Mouse (Mus musculus) left cerebral cortex, adult 8-10 months (tissue): ENCODE results near the gene Timm50. TPM values are rescaled to one million over a fixed set of nuclear protein-coding genes. Genes with fewer than 3 reads are reported as not detected.
A peak's percentile ranks its signal among the peaks of the same experiment; 100 is the strongest.

Experiments
- DNase-seq, 2 experiments: peaks; one replicate each; pipeline ENCODE4 v3.0.0; 2022; ENCODE audit warnings: low spot score in 2 of 2
- total RNA-seq, 4 experiments: library from RNA; stranded (reverse); gene quantifications; 2 replicates each; pipeline ENCODE4 v1.2.4; 2022

Timm50 gene
- total RNA-seq, 4 experiments from 2014 or later: 34.8 to 39.2 (median 39.1) TPM

GRCm38 (mm10) chr7:28269355-28269754 lies 42.5 kb downstream of the Timm50 start:
- DNase-seq: no peak

GRCm38 (mm10) chr7:28268576-28268975 lies 43.3 kb downstream of the Timm50 start:
- DNase-seq: no peak

GRCm38 (mm10) chr7:28268042-28268531 lies 43.8 kb downstream of the Timm50 start:
- peak; percentile 40 to 42 for DNase-seq

- peak; percentile 68 to 90 for DNase-seq
These were observed 44.5 kb downstream of the Timm50 start, which contains the start of gene Eid2 for GRCm38 (mm10) chr7:28267129-28268041. TSS of gene Eid2 (plus strand) at chr7:28267881.

- DNase-seq: no peak
These were observed 46.5 kb downstream of the Timm50 start for GRCm38 (mm10) chr7:28265391-28265790.

- no peak for DNase-seq
These were observed 48.1 kb downstream of the Timm50 start for GRCm38 (mm10) chr7:28263786-28264185.

- no peak for DNase-seq
These were observed 49.0 kb downstream of the Timm50 start for GRCm38 (mm10) chr7:28262861-28263260.

Other genes starting within 250 kb of the Timm50 start
- gene Fcgbp, start 240.8 kb downstream of the Timm50 start, total RNA-seq: 1 to 10 TPM in 1 of 4 experiments, under 1 TPM in 3; 0.33 to 1.5 (median 0.40) TPM
- gene 9530053A07Rik, start 182.6 kb downstream of the Timm50 start, total RNA-seq: under 1 TPM; 0.06 to 0.12 (median 0.07) TPM
- 10 to 100 TPM; 47.8 to 59.8 (median 56.9) TPM for gene Fbl, start 142.4 kb downstream of the Timm50 start, total RNA-seq
- gene Dyrk1b, start 132.6 kb downstream of the Timm50 start, total RNA-seq: 10 to 100 TPM; 42.5 to 45.3 (median 44.3) TPM
- gene Eid2, start 44.2 kb downstream of the Timm50 start, total RNA-seq: 10 to 100 TPM; 56.5 to 59.8 (median 58.3) TPM
- 10 to 100 TPM; 30.6 to 34.2 (median 33.4) TPM for gene Eid2b, start 34.3 kb downstream of the Timm50 start, total RNA-seq
- 1 to 10 TPM in 2 of 4 experiments, under 1 TPM in 2; 0.72 to 1.9 (median 1.0) TPM for gene Selenov, start 20.9 kb downstream of the Timm50 start, total RNA-seq
- 1 to 10 TPM in 2 of 4 experiments, under 1 TPM in 2; 0.59 to 2.9 (median 0.95) TPM for gene Dll3, start 9.8 kb downstream of the Timm50 start, total RNA-seq
- 100 to 1,000 TPM; 117 to 123 (median 121) TPM for gene Supt5, start 26.7 kb upstream of the Timm50 start, total RNA-seq
- gene Rps16, start 38.6 kb upstream of the Timm50 start, total RNA-seq: 100 to 1,000 TPM; 521 to 591 (median 572) TPM
- 1 to 10 TPM; 6.2 to 8.4 (median 8.0) TPM for gene Plekhg2, start 60.5 kb upstream of the Timm50 start, total RNA-seq
- gene Zfp36, start 68.2 kb upstream of the Timm50 start, total RNA-seq: 1 to 10 TPM; 2.1 to 6.1 (median 3.6) TPM
- gene Med29, start 80.6 kb upstream of the Timm50 start, total RNA-seq: 10 to 100 TPM; 13.2 to 17.4 (median 16.3) TPM
- 10 to 100 TPM; 51.1 to 77.7 (median 63.9) TPM for gene Paf1, start 80.9 kb upstream of the Timm50 start, total RNA-seq
- 1 to 10 TPM in 2 of 4 experiments, under 1 TPM in 2; 0.38 to 5.7 (median 1.9) TPM for gene Gmfg, start 125.4 kb upstream of the Timm50 start, total RNA-seq
- 10 to 100 TPM; 77.6 to 83.2 (median 81.1) TPM for gene Lrfn1, start 139.9 kb upstream of the Timm50 start, total RNA-seq
- gene Ifnl2, start 198.4 kb upstream of the Timm50 start, total RNA-seq: not detected
- not detected for gene Ifnl3, start 210.8 kb upstream of the Timm50 start, total RNA-seq
- not detected for gene Sycn, start 228.8 kb upstream of the Timm50 start, total RNA-seq
- under 1 TPM in 3 of 4 experiments, not detected in 1; 0.23 to 0.49 (median 0.39) TPM for gene Nccrp1, start 235.2 kb upstream of the Timm50 start, total RNA-seq